Mouse (Mus musculus) mammary gland, adult 2 months (tissue): ENCODE data around the gene Casp3. TPM values are rescaled to one million over a fixed set of nuclear protein-coding genes. Genes with fewer than 3 reads are reported as not detected.

Source experiments
- polyA plus RNA-seq: library from polyadenylated mRNA; depleted of rRNA; stranded (reverse); fragments of >200 nt; gene quantifications from 2 replicates; pipeline ENCODE4 v1.2.3, GENCODE M21; 2012; ENCODE audit warnings: low replicate concordance; rRNA removed

Gene Casp3
- polyA plus RNA-seq: 4.5 and 7.7 TPM in 2 replicates

GRCm38 (mm10) chr8:46616879-46617689 is at the start of gene Casp3, which contains the start of gene Primpol:
TSS of gene Casp3 (plus strand) at chr8:46617291.
TSS of gene Primpol (minus strand) at chr8:46617212.

Other genes with a start within 250 kb of the Casp3 start
- gene Acsl1, start 146.3 kb upstream of the Casp3 start, polyA plus RNA-seq: 263 and 321 TPM in 2 replicates
- 0.36 and 1.5 TPM in 2 replicates for gene Cenpu, start 65.3 kb upstream of the Casp3 start, polyA plus RNA-seq
- gene Primpol, start 79 bp upstream of the Casp3 start, polyA plus RNA-seq: 0.91 and 1.6 TPM in 2 replicates
- gene Irf2, start 122.4 kb downstream of the Casp3 start, polyA plus RNA-seq: 16.8 and 19.8 TPM in 2 replicates